ENCODE assay signal across 8 mouse cellular contexts in the genomic region with DNA sequence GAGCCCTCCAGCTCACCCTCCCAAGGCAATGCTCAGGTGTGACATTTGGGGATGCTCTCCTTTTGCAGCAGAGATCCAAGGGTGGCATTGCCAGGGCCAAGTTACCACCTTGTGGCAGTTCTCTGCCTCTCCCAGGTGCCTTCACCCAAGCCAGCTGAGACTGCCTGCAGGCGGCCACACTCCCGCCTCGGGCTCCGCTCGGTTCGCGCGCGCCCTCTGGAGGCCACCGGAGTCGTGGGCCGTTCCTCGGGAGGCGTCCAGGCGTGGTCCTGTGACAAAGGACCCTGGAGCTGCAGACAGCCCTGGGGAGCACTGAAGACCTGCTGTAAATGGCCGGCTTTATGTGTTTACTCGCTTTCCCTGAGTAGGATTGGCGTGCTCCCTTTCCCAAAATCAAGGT. TPM values are rescaled to one million over a fixed set of nuclear protein-coding genes. Genes with fewer than 3 reads are reported as not detected.
A peak's percentile ranks its signal among the peaks of the same experiment; 100 is the strongest.
DNase-seq lines count a peak whose midpoint lies in the region; ATAC-seq and TF ChIP-seq lines count a peak whose summit lies in the region.

No protein-coding gene starts in this region.

- no peaks in the 10 kb centered on the region; a peak in 1 of 4 replicates for H3K4me1 ChIP-seq in MEL (ENCODE audit: control insufficient read depth in 1 of 2, insufficient read depth in 2 of 2, low read length in 2 of 2)
- no peaks in the 10 kb centered on the region for H3K4me1 ChIP-seq in cerebellum, adult 2 months (ENCODE audit: control insufficient read depth, insufficient read depth, low read length)
- peaks cover 8% of the 10 kb centered on the region for H3K4me1 ChIP-seq in hindbrain, embryonic 10.5 days (replicated peaks)
- no peaks in the 10 kb centered on the region for H3K4me1 ChIP-seq in lung, postnatal 0 days (ENCODE audit: insufficient read depth, low read depth, low read length)

- H3K27ac ChIP-seq in MEL (ENCODE audit: control insufficient read depth, low read depth, low read length), result no peak overlapping the region
- H3K27ac ChIP-seq in cerebellum, adult 2 months (ENCODE audit: insufficient read depth, low read length), result no peak overlapping the region
- peak overlapping the region; percentile 30; the same call in 1 of the 2 replicates for H3K27ac ChIP-seq in hindbrain, embryonic 10.5 days
- no peak overlapping the region for H3K27ac ChIP-seq in lung, postnatal 0 days (ENCODE audit: low read length)

- H3K9ac ChIP-seq in MEL (ENCODE audit: control insufficient read depth, low read depth, low read length, poor library complexity, severe bottlenecking), result no peak overlapping the region
- no peak overlapping the region for H3K9ac ChIP-seq in lung, postnatal 0 days (replicated peaks; ENCODE audit: low read depth)

- H3K9me3 ChIP-seq in MEL (replicated peaks; ENCODE audit: insufficient read depth, low read length), result no peaks in the 10 kb centered on the region
- no peaks in the 10 kb centered on the region for H3K9me3 ChIP-seq in hindbrain, embryonic 10.5 days
- H3K9me3 ChIP-seq in lung, postnatal 0 days (ENCODE audit: low read length), result no peaks in the 10 kb centered on the region

- WGBS in cerebellum, adult 2 months, result 3% methylated on average over 18 of the region's 18 CpGs
- 3% methylated on average over 18 of the region's 18 CpGs for WGBS in hindbrain, embryonic 10.5 days
- WGBS in lung, postnatal 0 days, result 1% methylated on average over 18 of the region's 18 CpGs

- no peak for TF ChIP-seq POLR2A in MEL (IDR thresholded peaks at IDR 0.05; ENCODE audit: control insufficient read depth in 1 of 2, insufficient read depth in 1 of 2, low read depth in 1 of 2, low read length in 2 of 2, poor library complexity in 1 of 2)
- TF ChIP-seq POLR2A in cerebellum, adult 2 months (IDR thresholded peaks at IDR 0.05; ENCODE audit: borderline replicate concordance, insufficient read depth, low read length), result no peak

- TF ChIP-seq RAD21 in MEL (IDR thresholded peaks at IDR 0.05; ENCODE audit: low read depth, low read length), result peak; percentile 60

- no peak for TF ChIP-seq EP300 in MEL (IDR thresholded peaks at IDR 0.05; ENCODE audit: low read depth in 1 of 2, low read length in 2 of 2)
- no peak for TF ChIP-seq EP300 in lung, postnatal 0 days (IDR thresholded peaks at IDR 0.05)

- no peaks in the 10 kb centered on the region for H3K36me3 ChIP-seq in MEL (ENCODE audit: control insufficient read depth in 1 of 2, insufficient read depth in 2 of 2, low read length in 2 of 2)
- peaks cover 10% of the 10 kb centered on the region; the same call in 1 of the 2 replicates for H3K36me3 ChIP-seq in hindbrain, embryonic 10.5 days
- H3K36me3 ChIP-seq in lung, postnatal 0 days (ENCODE audit: insufficient read depth, low read length), result no peaks in the 10 kb centered on the region

- H3K27me3 ChIP-seq in MEL (ENCODE audit: control insufficient read depth in 1 of 2, insufficient read depth in 2 of 2, low read length in 2 of 2), result no peaks in the 10 kb centered on the region
- no peaks in the 10 kb centered on the region for H3K27me3 ChIP-seq in cerebellum, adult 2 months (ENCODE audit: control insufficient read depth, insufficient read depth, low read length)
- no peaks in the 10 kb centered on the region; the same call in 1 of the 2 replicates for H3K27me3 ChIP-seq in hindbrain, embryonic 10.5 days (ENCODE audit: insufficient read depth, poor library complexity, severe bottlenecking)
- H3K27me3 ChIP-seq in lung, postnatal 0 days (replicated peaks; ENCODE audit: insufficient read depth, low read length), result no peaks in the 10 kb centered on the region

- DNase-seq in MEL (ENCODE audit: low read depth, low spot score), result peak; percentile 65
- peak; percentile 58 to 74 for DNase-seq in cerebellum, adult 2 months
- DNase-seq in forelimb bud, embryonic 11.5 days (ENCODE audit: low read depth, low spot score), result peak; percentile 57
- DNase-seq in hindbrain, embryonic 10.5 days (ENCODE audit: low spot score), result peak; percentile 80
- peak; percentile 38 to 61 for DNase-seq in layer of hippocampus, adult 8-10 months (ENCODE audit: low spot score in 2 of 2)
- peak; percentile 82 for DNase-seq in lung, postnatal 0 days (ENCODE audit: low spot score)
- peak; percentile 62 for DNase-seq in ovary, postnatal 10 days (ENCODE audit: low spot score)
- DNase-seq in thymus, postnatal 14 days, result peak; percentile 83

- no peak overlapping the region for H3K4me3 ChIP-seq in MEL (ENCODE audit: control insufficient read depth in 1 of 2, insufficient read depth in 1 of 2, low read depth in 2 of 2, low read length in 2 of 2)
- H3K4me3 ChIP-seq in cerebellum, adult 2 months (replicated peaks; ENCODE audit: insufficient read depth, low read depth, low read length), result no peak overlapping the region
- H3K4me3 ChIP-seq in hindbrain, embryonic 10.5 days, result no peak overlapping the region
- no peak overlapping the region for H3K4me3 ChIP-seq in lung, postnatal 0 days (ENCODE audit: low read depth, low read length)

- peak; percentile 85 for ATAC-seq in lung, postnatal 0 days

- no peak overlapping the region for H3K4me2 ChIP-seq in lung, postnatal 0 days (replicated peaks; ENCODE audit: low read depth, low read length)

- no peaks in the 10 kb centered on the region for H3K79me2 ChIP-seq in MEL (ENCODE audit: control insufficient read depth, insufficient read depth, low read length, poor library complexity)

- peak; percentile 44 to 98 (median 74) for TF ChIP-seq CTCF in MEL (IDR thresholded peaks at IDR 0.05 in 2 of 3, conservative IDR thresholded peaks at IDR 0.05 in 1 of 3; ENCODE audit: control insufficient read depth in 1 of 3, insufficient read depth in 1 of 3, low read depth in 2 of 3, low read length in 3 of 3, poor library complexity in 1 of 3, severe bottlenecking in 1 of 3)
- TF ChIP-seq CTCF in cerebellum, adult 2 months (IDR thresholded peaks at IDR 0.05; ENCODE audit: borderline replicate concordance, insufficient read depth, low read depth, low read length), result peak; percentile 77
- peak; percentile 99 for TF ChIP-seq CTCF in lung, postnatal 0 days (IDR thresholded peaks at IDR 0.05)

TF ChIP-seq in MEL, 35 proteins besides CTCF, POLR2A, EP300 and RAD21:
- TF ChIP-seq SMC3 (IDR thresholded peaks at IDR 0.05; ENCODE audit: low read depth, low read length), result peak; percentile 72
- peak; percentile 85; the same call in 1 of the 2 replicates for TF ChIP-seq UBTF (IDR thresholded peaks at IDR 0.05; ENCODE audit: borderline replicate concordance, insufficient read depth, low read depth, low read length)
- TF ChIP-seq TCF12 (IDR thresholded peaks at IDR 0.05; ENCODE audit: low read depth, low read length), result no peak
- peak; percentile 53; the same call in 1 of the 2 replicates for TF ChIP-seq ZC3H11A (IDR thresholded peaks at IDR 0.05; ENCODE audit: low read depth, low read length)
- TF ChIP-seq POLR2AphosphoS2 (IDR thresholded peaks at IDR 0.05; ENCODE audit: low read length), result no peak

RNA-seq across cellular contexts. Expression of a gene that starts 14.5 kb away (rescaled TPM):
- total RNA-seq in MEL (2012; rRNA removed), result 64.9 and 66.2 TPM in 2 replicates
- 10 to 100 TPM in 1 of 2 experiments, not detected in 1; 59.5 TPM for polyA plus RNA-seq in MEL (2012; ENCODE audit: insufficient read depth in 1 of 2, insufficient read length in 2 of 2, low read depth in 1 of 2, low replicate concordance in 2 of 2, missing spikeins in 1 of 2)
- 82.5 and 93.2 TPM in 2 replicates for polyA plus RNA-seq in cerebellum, adult 2 months (2012; rRNA removed)
- polyA plus RNA-seq in hindbrain, embryonic 10.5 days (2016; fragmentation: Nextera tagmentation; extraction: Ambion mirVana), result 122 and 128 TPM in 2 replicates
- total RNA-seq in layer of hippocampus, adult 8-10 months (2022), result 10 to 100 TPM; 29.6 to 40.5 (median 37.4) TPM
- polyA plus RNA-seq in lung, postnatal 0 days (2015; fragmentation: Nextera tagmentation; extraction: Ambion mirVana), result 68.5 and 88.6 TPM in 2 replicates

RNA-seq across cellular contexts. Expression of a gene that starts 26.9 kb away (rescaled TPM):
- 3.3 and 4.3 TPM in 2 replicates for total RNA-seq in MEL (2012; rRNA removed)
- polyA plus RNA-seq in MEL (2012; ENCODE audit: insufficient read depth in 1 of 2, insufficient read length in 2 of 2, low read depth in 1 of 2, low replicate concordance in 2 of 2, missing spikeins in 1 of 2), result 1 to 10 TPM in 1 of 2 experiments, not detected in 1; 4.8 TPM
- 1.9 TPM in 2 replicates for polyA plus RNA-seq in cerebellum, adult 2 months (2012; rRNA removed)
- polyA plus RNA-seq in hindbrain, embryonic 10.5 days (2016; fragmentation: Nextera tagmentation; extraction: Ambion mirVana), result 0.93 and 1.1 TPM in 2 replicates
- total RNA-seq in layer of hippocampus, adult 8-10 months (2022), result 1 to 10 TPM; 3.4 to 7.7 (median 4.9) TPM
- polyA plus RNA-seq in lung, postnatal 0 days (2015; fragmentation: Nextera tagmentation; extraction: Ambion mirVana), result 14.5 and 16.2 TPM in 2 replicates
